Mouse (Mus musculus) limb, embryonic 13.5 days (tissue): Measurements from ENCODE around the gene Ints5. TPM values are rescaled to one million over a fixed set of nuclear protein-coding genes. Genes with fewer than 3 reads are reported as not detected.

ENCODE experiments used
- ATAC-seq: fragments of 200-750 bp; cut with Nextera tagmentation; 2 replicates; pipeline ENCODE4 v1.8.0; 2017; ENCODE audit warnings: low read depth, moderate number of reproducible peaks, moderate TSS enrichment; ENCODE audit not compliant: low FRiP score
- H3K27ac ChIP-seq: fragments of 300-500 bp; sonication (generic); 2 replicates; pipeline ENCODE4 v1.5.1; 2015; ENCODE audit warnings: inconsistent platforms, mild to moderate bottlenecking, moderate library complexity
- H3K27me3 ChIP-seq: fragments of 300-500 bp; sonication (generic); 2 replicates; pipeline ENCODE4 v1.6.1; 2015; ENCODE audit warnings: mild to moderate bottlenecking, inconsistent platforms
- H3K36me3 ChIP-seq: fragments of 300-500 bp; sonication (generic); 2 replicates; pipeline ENCODE4 v1.6.1; 2015; ENCODE audit warnings: inconsistent platforms, mild to moderate bottlenecking, moderate library complexity
- H3K4me1 ChIP-seq: fragments of 300-500 bp; sonication (generic); 2 replicates; pipeline ENCODE4 v1.6.1; 2015; ENCODE audit warnings: inconsistent platforms
- H3K4me2 ChIP-seq: fragments of 300-500 bp; sonication (generic); replicated peaks from 2 replicates; pipeline ENCODE4 v1.6.1; 2015; ENCODE audit warnings: inconsistent platforms, mild to moderate bottlenecking, moderate library complexity
- H3K4me3 ChIP-seq: fragments of 300-500 bp; sonication (generic); 2 replicates; pipeline ENCODE4 v1.5.1; 2015; ENCODE audit warnings: moderate library complexity, mild to moderate bottlenecking, inconsistent platforms
- H3K9ac ChIP-seq: fragments of 300-500 bp; sonication (generic); 2 replicates; pipeline ENCODE4 v1.6.1; 2015; ENCODE audit warnings: mild to moderate bottlenecking, inconsistent platforms
- H3K9me3 ChIP-seq: fragments of 300-500 bp; sonication (generic); 2 replicates; pipeline ENCODE4 v1.6.1; 2016; ENCODE audit warnings: inconsistent platforms
- whole genome bisulfite sequencing: fragments of 180-500 bp; shearing (Covaris S2); methylation state at CpG from one replicate; pipeline ENCODE4 v1.1.7; 2015; 5-methylcytosine and 5-hydroxymethylcytosine counted together
- polyA plus RNA-seq: library from polyadenylated mRNA; unstranded; fragments of >200 nt; fragmentation: Nextera tagmentation; extraction: Ambion mirVana; gene quantifications from 2 replicates; pipeline ENCODE4 v1.2.1, GENCODE M21; 2015

Gene Ints5
- polyA plus RNA-seq, 1 experiment from 2014 or later = 43.3 TPM

DNA sequence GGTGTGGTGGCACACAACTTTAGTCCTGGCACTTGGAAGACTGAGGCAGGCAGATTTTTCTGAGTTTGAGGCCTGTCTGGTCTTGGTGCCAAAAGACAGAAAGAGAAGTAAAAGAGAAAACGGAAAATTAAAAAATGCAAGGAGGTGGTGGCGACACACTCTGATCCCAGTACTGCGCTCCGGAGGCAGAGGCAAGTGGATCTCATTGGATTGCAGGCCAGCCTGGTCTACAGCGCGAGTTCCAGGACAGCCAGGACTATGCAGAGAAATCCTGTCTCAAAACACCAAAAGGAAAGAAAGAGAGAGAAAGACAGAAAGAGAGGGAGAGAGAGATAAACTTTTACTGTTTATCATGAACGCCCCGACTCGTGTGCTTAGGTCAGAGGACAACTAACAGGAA lies 22.0 kb upstream of the Ints5 start:
- Histone ChIP-seq H3K36me3 (peaks cover 30% of the 10 kb centered on the region), H3K27me3 (no peaks in the 10 kb centered on the region), H3K4me2 (peak overlapping the region; percentile 92), H3K4me1 (peaks cover 9% of the 10 kb centered on the region), H3K9me3 (no peaks in the 10 kb centered on the region), H3K27ac (no peak overlapping the region; the same call in 1 of the 2 replicates), H3K4me3 (peak overlapping the region; percentile 99), H3K9ac (peak overlapping the region; percentile 98)
- 56% methylated on average over 9 of the region's 9 CpGs for WGBS
- no peak for ATAC-seq

DNA sequence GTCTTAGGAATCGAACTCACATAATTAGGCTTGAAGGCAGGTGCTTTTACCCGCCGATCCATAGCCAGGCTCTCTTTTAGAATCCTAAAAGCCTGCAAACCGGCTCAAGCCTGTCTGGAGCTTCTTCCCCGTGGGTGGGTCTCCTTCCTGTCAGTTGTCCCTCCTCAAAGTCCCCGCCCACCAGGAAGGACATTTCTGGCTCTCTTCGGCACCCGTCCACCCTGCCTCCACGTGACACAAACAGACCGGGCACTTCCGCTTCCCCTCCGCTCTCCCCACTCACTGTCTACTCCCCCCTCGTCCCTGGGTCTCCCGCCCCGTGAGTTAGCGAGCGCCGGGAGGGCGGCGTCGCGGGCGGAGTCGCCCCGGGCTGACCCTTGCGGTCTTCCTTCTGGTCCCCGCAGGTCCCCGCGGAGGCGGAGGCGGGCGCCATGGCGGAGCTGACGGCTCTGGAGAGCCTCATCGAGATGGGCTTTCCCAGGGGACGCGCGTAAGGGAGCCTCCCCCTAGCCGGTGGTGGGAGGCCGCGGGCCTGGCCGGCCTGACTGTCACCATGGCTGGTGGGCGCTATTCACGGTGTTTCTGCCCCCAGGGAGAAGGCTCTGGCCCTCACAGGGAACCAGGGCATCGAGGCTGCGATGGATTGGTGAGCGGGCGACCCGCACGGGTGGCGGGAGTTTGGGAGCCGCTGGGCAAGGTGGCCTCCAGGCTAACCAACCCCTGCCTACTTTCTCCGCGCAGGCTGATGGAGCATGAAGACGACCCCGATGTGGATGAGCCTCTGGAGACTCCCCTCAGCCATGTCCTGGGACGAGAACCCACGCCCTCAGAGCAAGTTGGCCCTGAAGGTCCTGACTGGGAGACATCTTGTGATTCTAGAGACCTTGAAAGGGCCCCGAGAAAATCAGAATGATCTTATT lies 21.3 kb upstream of the Ints5 start, which contains the start of gene Ubxn1:
TSS of gene Ubxn1 (plus strand) at position 230 of the 920 bp plus-strand sequence.
- Histone ChIP-seq H3K4me2 (peak within 1 kb of the TSS; percentile 92), H3K27me3 (no peaks in the 10 kb centered on the region), H3K9me3 (no peaks in the 10 kb centered on the region), H3K9ac (peak within 1 kb of the TSS; percentile 98), H3K27ac (peak within 1 kb of the TSS; percentile 69), H3K36me3 (peaks cover 36% of the 10 kb centered on the region), H3K4me3 (peak within 1 kb of the TSS; percentile 99), H3K4me1 (peaks cover 9% of the 10 kb centered on the region)
- WGBS = 1% methylated on average over 59 of the region's 59 CpGs
- peak; percentile 98 for ATAC-seq

GRCm38 (mm10) chr19:8872266-8872840 lies 20.5 kb upstream of the Ints5 start:
- H3K27me3 ChIP-seq = no peaks in the 10 kb centered on the region
- H3K4me1 ChIP-seq = peaks cover 9% of the 10 kb centered on the region
- ATAC-seq = no peak
- H3K9me3 ChIP-seq = no peaks in the 10 kb centered on the region
- peak overlapping the region; percentile 99 for H3K4me3 ChIP-seq
- peak overlapping the region; percentile 69; the same call in 1 of the 2 replicates for H3K27ac ChIP-seq
- H3K36me3 ChIP-seq = peaks cover 43% of the 10 kb centered on the region
- peak overlapping the region; percentile 92 for H3K4me2 ChIP-seq
- peak overlapping the region; percentile 98 for H3K9ac ChIP-seq
- 78% methylated on average over 10 of the region's 10 CpGs for WGBS

DNA sequence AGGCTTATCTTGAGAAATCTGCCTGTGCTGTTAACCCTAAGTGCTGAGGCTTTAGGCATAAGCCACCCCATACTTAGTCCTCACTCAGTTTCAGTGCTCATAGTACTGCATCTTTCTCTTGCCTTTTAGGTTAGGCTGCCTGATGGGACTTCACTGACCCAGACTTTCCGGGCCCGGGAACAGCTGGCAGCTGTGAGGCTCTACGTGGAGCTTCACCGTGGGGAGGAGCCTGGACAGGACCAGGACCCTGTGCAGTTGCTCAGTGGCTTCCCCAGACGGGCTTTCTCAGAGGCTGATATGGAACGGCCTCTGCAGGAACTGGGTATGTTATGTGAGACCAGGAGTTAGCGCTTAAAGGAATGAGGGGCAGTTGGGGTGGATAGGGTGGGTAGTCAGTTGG lies 17.8 kb upstream of the Ints5 start:
- no peaks in the 10 kb centered on the region for H3K9me3 ChIP-seq
- peaks cover 17% of the 10 kb centered on the region for H3K4me1 ChIP-seq
- 91% methylated on average over 7 of the region's 7 CpGs for WGBS
- no peak overlapping the region for H3K9ac ChIP-seq
- no peak overlapping the region for H3K27ac ChIP-seq
- H3K27me3 ChIP-seq = no peaks in the 10 kb centered on the region
- H3K4me3 ChIP-seq = no peak overlapping the region
- no peak for ATAC-seq
- peaks cover 56% of the 10 kb centered on the region for H3K36me3 ChIP-seq
- no peak overlapping the region for H3K4me2 ChIP-seq

- H3K36me3 ChIP-seq = peaks cover 30% of the 10 kb centered on the region
- WGBS = under 1% methylated on average over 42 of the region's 42 CpGs
- H3K4me3 ChIP-seq = peak within 1 kb of the TSS; percentile 89
- peak within 1 kb of the TSS; percentile 86 for H3K4me2 ChIP-seq
- H3K9me3 ChIP-seq = no peaks in the 10 kb centered on the region
- no peaks in the 10 kb centered on the region for H3K27me3 ChIP-seq
- peak within 1 kb of the TSS; percentile 81 for H3K27ac ChIP-seq
- ATAC-seq = peak; percentile 97
- peaks cover 9% of the 10 kb centered on the region for H3K4me1 ChIP-seq
- peak within 1 kb of the TSS; percentile 92 for H3K9ac ChIP-seq
These were observed 12.3 kb upstream of the Ints5 start, which contains the start of gene Uqcc3 for GRCm38 (mm10) chr19:8880311-8881033. Gene Uqcc3, minus strand, starts transcription at chr19:8880923.

DNA sequence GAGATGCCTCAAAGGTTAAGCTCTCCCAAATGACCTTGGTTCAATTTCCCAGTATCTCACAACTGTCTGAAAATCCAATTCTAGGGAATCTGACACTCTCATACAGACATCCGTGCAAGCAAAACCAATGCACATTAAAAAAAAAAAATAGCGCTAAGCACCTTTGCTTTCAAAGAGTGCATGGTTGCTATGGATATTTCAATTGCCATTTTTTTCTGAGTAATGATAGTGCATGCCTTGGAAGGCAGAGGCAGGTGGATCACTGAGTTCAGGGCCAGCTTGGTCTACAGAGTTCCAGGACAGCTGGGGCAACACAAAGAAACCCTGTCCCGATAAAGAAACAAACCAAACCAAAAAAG lies 11.8 kb upstream of the Ints5 start:
- no peaks in the 10 kb centered on the region for H3K27me3 ChIP-seq
- H3K9ac ChIP-seq = peak overlapping the region; percentile 92
- H3K9me3 ChIP-seq = no peaks in the 10 kb centered on the region
- WGBS = 19% methylated on average over 3 of the region's 3 CpGs
- peaks cover 9% of the 10 kb centered on the region for H3K4me1 ChIP-seq
- H3K36me3 ChIP-seq = peaks cover 25% of the 10 kb centered on the region
- peak overlapping the region; percentile 86 for H3K4me2 ChIP-seq
- ATAC-seq = no peak
- no peak overlapping the region; the same call in 1 of the 2 replicates for H3K27ac ChIP-seq
- H3K4me3 ChIP-seq = peak overlapping the region; percentile 89

- H3K4me3 ChIP-seq = no peak within 1 kb of the TSS
- H3K4me1 ChIP-seq = peaks cover 20% of the 10 kb centered on the region
- no peak within 1 kb of the TSS for H3K9ac ChIP-seq
- H3K27ac ChIP-seq = no peak within 1 kb of the TSS
- no peaks in the 10 kb centered on the region for H3K27me3 ChIP-seq
- WGBS = 66% methylated on average over 3 of the region's 3 CpGs
- peaks cover 4% of the 10 kb centered on the region; the same call in 1 of the 2 replicates for H3K36me3 ChIP-seq
- no peaks in the 10 kb centered on the region for H3K9me3 ChIP-seq
- ATAC-seq = no peak
- no peak within 1 kb of the TSS for H3K4me2 ChIP-seq
These were observed 9.2 kb upstream of the Ints5 start, which contains the start of the genes Lbhd1 and Gm49403 for GRCm38 (mm10) chr19:8883616-8884015. Gene Lbhd1, plus strand, starts transcription at chr19:8883732. Gene Gm49403, plus strand, starts transcription at chr19:8883930.

- 52% methylated on average over 1 of the region's 1 CpGs for WGBS
- H3K4me2 ChIP-seq = peak overlapping the region; percentile 66
- peaks cover 17% of the 10 kb centered on the region for H3K4me1 ChIP-seq
- peaks cover 14% of the 10 kb centered on the region for H3K36me3 ChIP-seq
- peak overlapping the region; percentile 88; the same call in 1 of the 2 replicates for H3K27ac ChIP-seq
- H3K9me3 ChIP-seq = no peaks in the 10 kb centered on the region
- H3K27me3 ChIP-seq = no peaks in the 10 kb centered on the region
- peak overlapping the region; percentile 70 for H3K4me3 ChIP-seq
- no peak for ATAC-seq
- H3K9ac ChIP-seq = peak overlapping the region; percentile 93
These were observed 5.8 kb upstream of the Ints5 start for GRCm38 (mm10) chr19:8886916-8887584.

DNA sequence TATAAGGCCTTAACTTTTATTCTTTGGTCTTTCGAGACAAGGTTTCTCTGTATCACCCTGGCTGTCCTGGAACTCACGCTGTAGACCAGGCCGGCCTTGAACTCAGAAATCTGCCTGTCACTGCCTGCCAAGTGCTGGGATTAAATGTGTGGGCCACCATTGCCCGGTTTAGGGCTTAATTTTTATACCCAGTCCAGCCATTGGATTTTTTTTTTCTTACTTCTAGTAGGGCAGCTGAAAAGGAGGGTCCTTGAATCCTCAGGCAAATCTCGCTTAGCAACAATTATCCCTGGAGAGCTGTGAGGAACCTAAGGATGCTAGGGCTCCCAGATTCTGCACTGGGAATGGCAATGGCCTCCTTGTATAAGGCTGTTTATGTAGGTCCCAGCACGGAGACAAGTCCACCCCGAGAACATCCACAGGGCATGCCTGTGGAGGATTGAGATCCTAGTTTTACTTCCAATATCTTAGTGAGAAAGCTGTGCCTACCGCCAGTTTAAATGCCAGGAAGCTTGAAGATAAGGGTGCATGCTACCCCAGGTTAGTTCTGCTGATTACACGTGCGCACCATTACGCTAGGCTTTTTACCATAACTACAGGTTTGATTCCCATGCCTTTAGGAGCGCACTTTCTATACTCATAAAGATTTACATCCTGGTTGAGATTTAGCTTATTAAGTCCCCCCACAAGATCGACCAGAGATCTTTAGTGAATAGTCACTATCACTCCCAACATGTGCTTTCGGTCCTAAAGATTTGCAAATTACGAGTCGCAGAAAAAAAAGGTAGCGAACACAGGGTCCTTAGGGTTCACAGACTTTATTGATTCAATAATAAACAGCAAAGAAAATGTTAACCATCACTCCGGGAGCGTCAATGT lies 5.0 kb upstream of the Ints5 start:
- no peak for ATAC-seq
- WGBS = 11% methylated on average over 19 of the region's 19 CpGs
- H3K27ac ChIP-seq = peak overlapping the region; percentile 88

GRCm38 (mm10) chr19:8888511-8889385 lies 4.1 kb upstream of the Ints5 start, which contains the start of the genes 1810009A15Rik and Gm49416:
Gene 1810009A15Rik, plus strand, starts transcription at chr19:8888853.
Gene Gm49416, plus strand, starts transcription at chr19:8888926.
- H3K27me3 ChIP-seq = no peaks in the 10 kb centered on the region
- peak within 1 kb of the TSS; percentile 70 for H3K4me3 ChIP-seq
- peak within 1 kb of the TSS; percentile 93 for H3K9ac ChIP-seq
- peak within 1 kb of the TSS; percentile 66 for H3K4me2 ChIP-seq
- H3K36me3 ChIP-seq = peaks cover 14% of the 10 kb centered on the region
- H3K9me3 ChIP-seq = no peaks in the 10 kb centered on the region
- H3K27ac ChIP-seq = peak within 1 kb of the TSS; percentile 88
- H3K4me1 ChIP-seq = peaks cover 21% of the 10 kb centered on the region
- WGBS = under 1% methylated on average over 58 of the region's 58 CpGs
- peak; percentile 95 for ATAC-seq

More for the DNA sequence above, 5.0 kb upstream of the Ints5 start:
- Histone ChIP-seq H3K9ac (peak overlapping the region; percentile 93), H3K9me3 (no peaks in the 10 kb centered on the region), H3K4me3 (peak overlapping the region; percentile 70), H3K4me2 (peak overlapping the region; percentile 66), H3K27me3 (no peaks in the 10 kb centered on the region), H3K36me3 (peaks cover 14% of the 10 kb centered on the region), H3K4me1 (peaks cover 17% of the 10 kb centered on the region)
